8 mouse cellular contexts compared by ENCODE assay signal in genomic region chr9:64120584-64121277, GRCm38 (mm10). TPM values are rescaled to one million over a fixed set of nuclear protein-coding genes. Genes with fewer than 3 reads are reported as not detected.
DNase-seq lines count a peak whose midpoint lies in the region; ATAC-seq and TF ChIP-seq lines count a peak whose summit lies in the region.

No protein-coding gene starts in this region.

- H3K27me3 ChIP-seq in megakaryocyte, embryonic 14.5 days (replicated peaks), result peaks cover 30% of the 10 kb centered on the region
- H3K27me3 ChIP-seq in kidney, embryonic 15.5 days, result no peaks in the 10 kb centered on the region
- no peaks in the 10 kb centered on the region for H3K27me3 ChIP-seq in hindbrain, embryonic 16.5 days (replicated peaks; ENCODE audit: control insufficient read depth, insufficient read depth, low read length)

- H3K9me3 ChIP-seq in megakaryocyte, embryonic 14.5 days, result no peaks in the 10 kb centered on the region; the same call in 1 of the 2 replicates
- H3K9me3 ChIP-seq in kidney, embryonic 15.5 days (replicated peaks), result no peaks in the 10 kb centered on the region
- no peaks in the 10 kb centered on the region for H3K9me3 ChIP-seq in hindbrain, embryonic 16.5 days (ENCODE audit: control insufficient read depth, low read length)

- peak; percentile 19 for DNase-seq in skeletal muscle tissue, adult 2 months (ENCODE audit: low read depth, low spot score)
- DNase-seq in layer of hippocampus, adult 9-11 months, result no peak
- DNase-seq in right cerebral cortex, postnatal 4 days, result no peak

- no peak for ATAC-seq in megakaryocyte, adult 5-6 weeks (ENCODE audit: poor library complexity, severe bottlenecking)
- ATAC-seq in kidney, embryonic 15.5 days (replicated peaks; ENCODE audit: low FRiP score), result no peak; the same call in 1 of the 2 replicates
- no peak for ATAC-seq in hindbrain, embryonic 16.5 days

- TF ChIP-seq CTCF in bone marrow, adult 2 months (IDR thresholded peaks at IDR 0.05; ENCODE audit: control insufficient read depth, insufficient read depth, low read length), result no peak

- 38% methylated on average over 11 of the region's 11 CpGs for WGBS in bone marrow, adult 2 months
- 44% methylated on average over 11 of the region's 11 CpGs for WGBS in kidney, embryonic 15.5 days
- WGBS in hindbrain, embryonic 16.5 days, result 45% methylated on average over 11 of the region's 11 CpGs

- H3K9ac ChIP-seq in kidney, embryonic 15.5 days, result no peak overlapping the region
- no peak overlapping the region for H3K9ac ChIP-seq in hindbrain, embryonic 16.5 days (ENCODE audit: low read depth, low read length)

- H3K4me1 ChIP-seq in megakaryocyte, embryonic 14.5 days, result peaks cover 16% of the 10 kb centered on the region
- no peaks in the 10 kb centered on the region for H3K4me1 ChIP-seq in bone marrow, adult 2 months (ENCODE audit: control insufficient read depth, insufficient read depth, low read length)
- peaks cover 25% of the 10 kb centered on the region for H3K4me1 ChIP-seq in kidney, embryonic 15.5 days
- no peaks in the 10 kb centered on the region for H3K4me1 ChIP-seq in hindbrain, embryonic 16.5 days (ENCODE audit: control insufficient read depth, insufficient read depth, low read depth, low read length)

- peak overlapping the region; percentile 59 for H3K4me3 ChIP-seq in megakaryocyte, embryonic 14.5 days (replicated peaks)
- H3K4me3 ChIP-seq in bone marrow, adult 2 months (replicated peaks; ENCODE audit: control insufficient read depth, low read depth, low read length), result peak overlapping the region; percentile 13
- no peak overlapping the region for H3K4me3 ChIP-seq in kidney, embryonic 15.5 days (replicated peaks)
- no peak overlapping the region for H3K4me3 ChIP-seq in hindbrain, embryonic 16.5 days (ENCODE audit: low read length)

- H3K36me3 ChIP-seq in megakaryocyte, embryonic 14.5 days (replicated peaks; ENCODE audit: low read length), result no peaks in the 10 kb centered on the region
- no peaks in the 10 kb centered on the region for H3K36me3 ChIP-seq in kidney, embryonic 15.5 days
- H3K36me3 ChIP-seq in hindbrain, embryonic 16.5 days (ENCODE audit: control insufficient read depth, insufficient read depth, low read length), result no peaks in the 10 kb centered on the region

- no peak for TF ChIP-seq POLR2A in bone marrow, adult 2 months (IDR thresholded peaks at IDR 0.05; ENCODE audit: borderline replicate concordance, control insufficient read depth, low read depth, low read length)

- no peak overlapping the region for H3K27ac ChIP-seq in bone marrow, adult 2 months (ENCODE audit: control insufficient read depth, insufficient read depth, low read depth, low read length, poor library complexity)
- H3K27ac ChIP-seq in kidney, embryonic 15.5 days, result 0 out of 2 replicates have a peak overlapping the region, but pooled peaks have one; percentile 22
- H3K27ac ChIP-seq in hindbrain, embryonic 16.5 days (ENCODE audit: low read depth, low read length), result no peak overlapping the region

- no peak overlapping the region for H3K4me2 ChIP-seq in kidney, embryonic 15.5 days
- no peak overlapping the region for H3K4me2 ChIP-seq in hindbrain, embryonic 16.5 days (ENCODE audit: low read length)

RNA-seq across cellular contexts. Expression of gene Lctl, which starts 3.8 kb away (rescaled TPM):
- polyA plus RNA-seq in megakaryocyte, embryonic 14.5 days (2012; ENCODE audit: insufficient read depth, low replicate concordance), result not detected in 2 replicates
- not detected in 2 replicates for total RNA-seq in megakaryocyte, adult 5-6 weeks (2015)
- total RNA-seq in megakaryocyte, adult 5-6 weeks (2017), result not detected in 2 replicates
- polyA plus RNA-seq in bone marrow, adult 2 months (2011; ENCODE audit: insufficient read depth, insufficient read length, low replicate concordance, missing spikeins), result not detected in 2 replicates
- polyA plus RNA-seq in kidney, embryonic 15.5 days (2015; fragmentation: Nextera tagmentation; extraction: Ambion mirVana), result 0.16 and 0.51 TPM in 2 replicates
- polyA plus RNA-seq in hindbrain, embryonic 16.5 days (2015; fragmentation: Nextera tagmentation; extraction: Ambion mirVana), result not detected in 2 replicates

RNA-seq across cellular contexts. Expression of gene Zwilch, which starts 52.2 kb away (rescaled TPM):
- polyA plus RNA-seq in megakaryocyte, embryonic 14.5 days (2012; ENCODE audit: insufficient read depth, low replicate concordance), result 4.4 TPM in 1 of 2 replicates, not detected in the other
- total RNA-seq in megakaryocyte, adult 5-6 weeks (2015), result 22.3 and 26.7 TPM in 2 replicates
- total RNA-seq in megakaryocyte, adult 5-6 weeks (2017), result 76.4 and 109 TPM in 2 replicates
- polyA plus RNA-seq in bone marrow, adult 2 months (2011; ENCODE audit: insufficient read depth, insufficient read length, low replicate concordance, missing spikeins), result 26.9 and 29.9 TPM in 2 replicates
- 26.3 and 29.1 TPM in 2 replicates for polyA plus RNA-seq in kidney, embryonic 15.5 days (2015; fragmentation: Nextera tagmentation; extraction: Ambion mirVana)
- polyA plus RNA-seq in hindbrain, embryonic 16.5 days (2015; fragmentation: Nextera tagmentation; extraction: Ambion mirVana), result 6.6 and 9.4 TPM in 2 replicates

RNA-seq across cellular contexts. Expression of gene Rpl4, which starts 52.4 kb away (rescaled TPM):
- 57.3 and 309 TPM in 2 replicates for polyA plus RNA-seq in megakaryocyte, embryonic 14.5 days (2012; ENCODE audit: insufficient read depth, low replicate concordance)
- 2,055 and 2,225 TPM in 2 replicates for total RNA-seq in megakaryocyte, adult 5-6 weeks (2015)
- total RNA-seq in megakaryocyte, adult 5-6 weeks (2017), result 1,695 and 1,727 TPM in 2 replicates
- 628 and 1,066 TPM in 2 replicates for polyA plus RNA-seq in bone marrow, adult 2 months (2011; ENCODE audit: insufficient read depth, insufficient read length, low replicate concordance, missing spikeins)
- polyA plus RNA-seq in kidney, embryonic 15.5 days (2015; fragmentation: Nextera tagmentation; extraction: Ambion mirVana), result 1,178 and 1,188 TPM in 2 replicates
- polyA plus RNA-seq in hindbrain, embryonic 16.5 days (2015; fragmentation: Nextera tagmentation; extraction: Ambion mirVana), result 580 and 585 TPM in 2 replicates

RNA-seq across cellular contexts. Expression of gene Snapc5, which starts 58.3 kb away (rescaled TPM):
- 0.56 TPM in 1 of 2 replicates, not detected in the other for polyA plus RNA-seq in megakaryocyte, embryonic 14.5 days (2012; ENCODE audit: insufficient read depth, low replicate concordance)
- total RNA-seq in megakaryocyte, adult 5-6 weeks (2015), result 25.6 and 31.7 TPM in 2 replicates
- total RNA-seq in megakaryocyte, adult 5-6 weeks (2017), result 70.1 and 76.7 TPM in 2 replicates
- 13.0 and 30.2 TPM in 2 replicates for polyA plus RNA-seq in bone marrow, adult 2 months (2011; ENCODE audit: insufficient read depth, insufficient read length, low replicate concordance, missing spikeins)
- 34.3 and 35.6 TPM in 2 replicates for polyA plus RNA-seq in kidney, embryonic 15.5 days (2015; fragmentation: Nextera tagmentation; extraction: Ambion mirVana)
- 32.2 and 40.1 TPM in 2 replicates for polyA plus RNA-seq in hindbrain, embryonic 16.5 days (2015; fragmentation: Nextera tagmentation; extraction: Ambion mirVana)

Comparison
In these comparisons a context has a peak if more than half of its experiments do, and no peak if none do; other contexts are left out.
1. H3K4me3 ChIP-seq: peak in megakaryocyte, embryonic 14.5 days (single experiment) and bone marrow, adult 2 months (single experiment); none in kidney, embryonic 15.5 days (single experiment) and hindbrain, embryonic 16.5 days (single experiment).